Mouse (Mus musculus): ENCODE measurements around the gene Aff3.

The Aff3 gene

DNA sequence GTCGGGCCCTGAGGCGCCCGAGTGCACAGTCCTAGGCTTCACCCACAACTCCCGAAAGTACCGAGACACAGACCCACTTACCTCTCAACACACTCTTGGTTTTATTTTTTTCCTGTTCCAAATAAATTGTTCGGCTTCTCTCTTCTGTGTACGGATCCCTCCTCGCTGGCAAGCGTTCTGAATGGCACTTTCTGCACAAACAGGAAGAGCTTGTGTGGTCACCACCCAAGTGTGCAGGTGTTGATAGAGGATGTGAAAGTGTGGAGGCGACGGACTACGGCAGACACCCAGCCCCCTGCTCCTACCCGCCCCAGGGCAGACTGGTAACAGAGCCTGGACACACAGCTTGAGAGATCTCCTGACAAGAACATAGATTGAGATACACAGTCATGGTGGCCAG lies at the start of gene Aff3:
TSS of gene Aff3 (minus strand) at position 179 of the 400 bp plus-strand sequence.
- peak; percentile 58 for DNase-seq

DNA sequence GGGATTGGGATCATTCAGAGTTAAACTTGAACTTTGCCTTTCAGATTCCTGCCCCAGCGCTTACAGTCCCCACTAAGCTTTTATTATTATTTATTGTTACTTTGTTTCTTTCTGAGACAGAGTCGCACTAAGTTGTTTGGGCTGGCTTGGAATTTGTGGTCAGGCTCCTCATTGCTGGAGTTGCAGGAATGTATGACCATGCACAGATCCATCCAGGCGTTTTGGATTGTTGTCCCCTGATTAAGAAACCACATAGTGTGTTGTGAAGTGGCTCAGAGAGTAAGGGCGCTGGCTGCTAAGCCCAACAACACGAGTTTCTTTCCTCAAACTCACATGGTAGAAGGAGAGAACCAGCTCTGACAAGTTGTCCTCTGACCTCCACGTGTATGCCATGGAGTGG lies 35.9 kb upstream of the Aff3 start:
- no peak for DNase-seq

- no peak for DNase-seq
These were observed 34.5 kb upstream of the Aff3 start for GRCm38 (mm10) chr1:38699244-38699643.

DNA sequence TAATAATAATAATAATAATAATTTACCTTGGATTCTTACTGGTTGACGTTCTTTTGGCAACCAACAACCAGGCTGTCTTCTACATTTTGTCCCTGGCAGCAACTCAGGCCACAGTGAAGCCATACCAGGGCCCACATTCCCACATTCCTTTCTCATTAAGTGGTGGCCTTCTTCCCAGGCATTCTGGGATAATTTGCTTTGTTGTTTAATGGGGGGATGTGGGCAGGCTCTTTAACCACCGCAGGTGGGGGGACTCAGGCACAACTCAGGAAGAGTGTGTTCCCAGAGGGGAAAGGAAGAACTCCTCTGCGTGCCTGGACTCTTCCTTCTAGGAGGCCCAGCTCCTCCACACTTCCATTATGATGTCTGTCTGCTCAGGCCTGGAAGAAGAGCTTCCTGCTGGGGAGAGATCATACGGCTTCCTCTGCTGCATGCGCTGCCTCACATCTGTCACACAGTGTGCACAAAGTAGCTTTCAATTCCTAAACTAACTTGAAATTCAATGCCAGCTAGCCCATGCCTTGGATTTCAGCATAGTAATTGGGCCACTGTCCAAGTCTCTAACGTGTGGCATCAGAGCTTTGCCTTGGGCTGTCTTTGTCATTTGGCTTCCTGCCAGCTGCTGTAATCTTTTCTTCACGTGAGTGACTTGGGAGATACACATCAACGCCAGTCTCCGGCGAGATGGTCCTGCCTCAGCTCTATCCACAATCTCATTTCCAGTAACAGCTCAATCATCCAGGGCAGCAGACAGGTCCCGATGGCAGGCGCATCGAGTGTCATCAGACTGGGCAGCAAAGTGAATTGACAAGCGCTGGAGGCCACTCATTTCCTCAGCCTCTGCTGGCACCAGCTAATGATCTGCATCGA lies 31.3 kb upstream of the Aff3 start:
- DNase-seq, result peak; percentile 7

GRCm38 (mm10) chr1:38695089-38695811 lies 30.5 kb upstream of the Aff3 start:
- no peak for DNase-seq

- DNase-seq, result peak; percentile 13
These were observed 29.4 kb upstream of the Aff3 start for GRCm38 (mm10) chr1:38694142-38694541.

DNA sequence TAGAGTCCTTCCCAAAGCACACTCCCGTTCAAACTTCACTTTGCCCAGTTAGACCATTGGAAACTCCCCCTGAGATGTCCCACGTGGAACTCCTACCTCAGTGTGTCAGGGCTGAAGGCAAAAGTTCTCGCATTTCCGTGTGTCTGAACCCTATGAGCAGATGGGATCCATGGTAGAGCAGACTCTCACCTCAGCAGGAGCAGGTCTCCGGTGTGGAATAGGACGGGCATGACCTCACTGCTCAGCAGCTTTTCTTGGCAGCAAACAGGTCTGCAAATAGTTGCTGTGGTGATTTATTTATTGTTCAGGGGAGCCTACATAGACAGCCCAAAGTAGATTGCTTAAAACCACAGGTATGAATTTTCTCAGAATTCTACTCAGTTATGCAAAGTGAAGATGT lies 25.7 kb upstream of the Aff3 start:
- DNase-seq, result no peak

DNA sequence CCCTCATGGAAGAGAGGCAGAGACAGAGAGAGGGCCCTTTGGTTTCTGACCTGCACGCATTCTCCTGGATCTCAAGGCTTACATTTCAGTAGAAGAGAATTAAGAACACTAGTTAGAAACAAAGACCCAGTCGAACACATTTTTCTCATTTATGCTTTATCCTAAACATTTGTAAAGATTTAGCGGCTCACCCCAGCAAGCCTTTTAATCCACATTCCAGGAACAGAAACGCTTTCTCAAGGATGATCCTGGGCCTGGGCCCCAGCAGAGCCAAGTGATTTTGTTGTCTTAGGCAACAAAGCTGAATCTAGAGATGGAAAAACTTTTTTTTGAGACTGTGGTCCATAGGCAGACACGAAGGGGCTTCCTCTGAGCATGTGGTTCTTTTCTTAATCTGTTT lies 23.5 kb upstream of the Aff3 start:
- DNase-seq, result no peak

- DNase-seq, result no peak
These were observed 21.0 kb upstream of the Aff3 start for GRCm38 (mm10) chr1:38685706-38686105.

GRCm38 (mm10) chr1:38683158-38683721 lies 18.5 kb upstream of the Aff3 start:
- DNase-seq, result no peak

GRCm38 (mm10) chr1:38679890-38680289 lies 15.1 kb upstream of the Aff3 start:
- no peak for DNase-seq

DNA sequence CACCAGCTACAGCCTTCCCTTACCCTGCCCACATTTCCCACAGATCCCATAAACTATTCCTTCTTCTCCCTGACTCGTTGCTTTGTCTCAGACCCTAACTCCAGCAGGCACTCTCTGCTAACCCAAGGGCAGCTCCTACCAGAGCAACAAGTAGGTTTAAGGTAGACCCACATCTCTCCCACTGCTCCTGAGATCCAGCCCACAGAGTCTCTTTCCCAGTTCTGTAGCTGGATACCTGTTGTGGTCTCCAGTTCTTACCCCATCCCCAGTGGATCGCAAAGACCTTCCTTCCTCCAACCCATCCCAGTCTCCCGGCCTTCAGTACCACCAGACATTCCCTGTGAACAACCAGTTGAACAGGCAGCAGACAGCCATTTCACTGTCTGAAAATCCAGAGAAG lies 7.0 kb upstream of the Aff3 start:
- no peak for DNase-seq

DNA sequence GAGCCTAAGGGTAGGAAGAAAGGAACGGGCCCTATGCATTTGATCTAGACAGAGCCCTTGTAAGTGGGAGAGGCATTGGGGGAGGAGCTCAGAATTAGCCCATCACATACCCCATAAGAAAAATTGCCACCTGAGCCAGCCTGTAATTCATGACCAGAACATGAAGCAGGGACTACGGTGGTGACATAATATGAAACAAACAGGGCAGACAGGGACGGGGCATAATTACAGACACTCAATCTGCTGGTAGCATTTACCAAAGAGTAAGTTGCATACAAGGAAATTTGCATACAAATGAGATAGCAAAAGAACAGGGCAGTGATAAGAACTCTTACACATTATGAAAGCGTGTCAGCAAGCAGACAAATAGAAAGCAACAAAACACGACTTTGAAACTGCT lies 6.3 kb upstream of the Aff3 start:
- no peak for DNase-seq

- DNase-seq, result no peak
These were observed 3.6 kb upstream of the Aff3 start for GRCm38 (mm10) chr1:38668327-38668726.

- DNase-seq, result no peak
These were observed 3.1 kb upstream of the Aff3 start for GRCm38 (mm10) chr1:38667892-38668291.

DNA sequence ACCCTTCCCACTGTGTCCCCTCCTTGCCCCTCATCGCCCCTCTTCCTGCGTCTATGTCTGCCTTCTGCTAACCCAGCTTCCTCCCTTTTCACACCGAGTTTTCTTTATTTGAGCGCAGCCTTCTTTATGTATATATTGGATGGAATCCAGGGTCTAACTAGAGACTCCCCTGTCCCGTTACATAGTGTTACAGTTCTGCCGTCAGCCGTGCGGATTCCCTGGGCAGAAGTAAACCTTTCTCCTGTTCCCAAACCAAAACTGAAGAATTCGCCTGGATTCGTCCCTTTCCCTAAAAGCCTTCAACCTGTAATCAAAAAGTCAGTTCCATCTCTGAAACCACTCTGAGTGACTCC lies 2.0 kb upstream of the Aff3 start:
- DNase-seq, result no peak

- DNase-seq, result peak; percentile 80
These were observed 1.5 kb upstream of the Aff3 start for GRCm38 (mm10) chr1:38666111-38666765.

DNA sequence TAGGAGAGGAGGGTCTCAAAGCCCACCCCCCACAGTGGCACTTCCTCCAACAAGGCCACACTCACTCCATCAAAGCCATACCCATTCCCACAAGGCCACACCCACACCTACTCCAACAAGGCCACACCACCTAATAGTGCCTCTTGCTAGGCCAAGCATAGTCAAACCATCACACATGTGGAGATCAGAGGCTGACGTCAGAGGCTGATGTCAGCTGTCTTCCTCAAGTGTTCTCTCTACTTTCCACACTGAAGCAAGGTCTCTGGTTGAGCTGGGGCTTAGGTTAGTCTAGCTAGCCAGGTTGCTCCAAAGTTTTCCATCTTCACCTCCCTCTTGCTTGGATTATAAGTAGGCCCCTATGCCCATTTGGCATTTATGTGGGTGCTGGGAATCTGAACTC lies 856 bp upstream of the Aff3 start:
- peak; percentile 20 for DNase-seq

DNA sequence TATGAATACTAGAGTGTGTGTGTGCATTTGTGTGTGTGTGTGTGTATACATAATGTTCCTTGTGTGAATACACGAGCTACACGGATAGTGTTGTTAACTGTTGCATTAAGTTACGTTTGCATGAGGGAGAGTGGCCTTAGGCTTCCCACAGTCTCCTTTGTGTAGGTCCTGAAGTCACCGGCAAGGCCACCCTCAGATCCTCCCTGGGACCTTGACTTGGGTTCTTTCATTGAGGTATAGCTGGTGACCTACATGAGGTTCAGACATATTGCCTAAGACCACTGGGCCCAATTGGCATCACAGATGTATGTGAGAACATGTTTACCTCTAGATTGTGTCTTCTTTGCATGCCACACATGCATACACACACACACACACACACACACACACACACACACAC lies 494 bp downstream of the Aff3 start:
- DNase-seq, result no peak

DNA sequence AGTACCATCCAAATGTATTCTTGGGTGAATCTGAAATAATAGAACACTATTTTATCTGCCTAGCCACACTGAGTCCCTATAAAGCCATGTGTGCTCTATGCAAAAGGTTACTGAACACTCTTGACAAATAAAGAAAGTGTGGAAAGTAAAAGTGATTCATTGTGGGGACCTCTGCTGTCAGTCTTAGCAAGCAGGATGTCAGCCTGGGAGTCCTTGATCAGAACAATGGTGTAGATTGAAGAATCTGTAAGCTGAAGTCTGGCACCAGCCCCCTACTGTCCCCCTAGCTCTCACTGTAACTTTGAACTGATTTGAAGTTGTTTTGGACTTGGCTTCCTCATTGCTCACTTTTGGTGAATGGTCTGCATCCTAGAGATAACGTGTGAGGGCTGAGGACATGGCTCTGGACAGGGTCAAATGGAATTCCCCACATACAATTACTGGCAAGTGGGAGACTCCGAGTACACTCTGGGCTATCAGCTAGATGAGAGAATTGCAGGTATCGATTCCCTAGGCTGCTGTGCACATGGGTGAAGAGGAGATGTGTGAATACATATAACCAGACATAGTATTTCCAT lies 2.0 kb downstream of the Aff3 start:
- DNase-seq, result peak; percentile 8

DNA sequence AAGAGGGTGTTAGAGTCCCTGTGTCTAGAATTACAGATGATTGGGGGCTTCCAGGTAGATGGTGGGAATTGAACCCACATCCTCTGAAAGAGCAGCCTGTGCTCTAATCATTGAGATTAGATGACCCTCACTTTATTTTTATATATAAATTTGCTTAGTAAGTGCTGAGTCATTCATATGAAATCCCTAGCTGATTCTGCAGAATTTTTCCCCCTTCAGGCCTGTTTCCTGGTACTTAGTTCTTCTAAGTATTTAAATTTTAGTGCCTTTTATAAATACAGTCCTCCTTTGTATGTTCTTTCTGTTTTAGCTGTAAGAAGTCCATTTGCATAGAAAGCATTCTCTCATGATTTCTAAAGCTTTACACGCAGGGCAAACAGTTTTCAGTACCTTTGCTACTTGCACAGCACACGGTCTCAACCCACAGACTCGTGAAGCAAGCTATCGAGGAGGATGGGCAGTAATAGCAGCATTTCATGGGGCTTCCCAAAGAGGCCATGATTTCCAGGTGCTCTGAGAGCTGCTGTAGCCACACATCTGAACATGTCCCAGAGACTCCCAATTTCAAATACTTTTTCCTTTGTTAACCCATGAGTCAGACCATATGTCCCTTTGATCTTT lies 5.7 kb downstream of the Aff3 start:
- no peak for DNase-seq

DNA sequence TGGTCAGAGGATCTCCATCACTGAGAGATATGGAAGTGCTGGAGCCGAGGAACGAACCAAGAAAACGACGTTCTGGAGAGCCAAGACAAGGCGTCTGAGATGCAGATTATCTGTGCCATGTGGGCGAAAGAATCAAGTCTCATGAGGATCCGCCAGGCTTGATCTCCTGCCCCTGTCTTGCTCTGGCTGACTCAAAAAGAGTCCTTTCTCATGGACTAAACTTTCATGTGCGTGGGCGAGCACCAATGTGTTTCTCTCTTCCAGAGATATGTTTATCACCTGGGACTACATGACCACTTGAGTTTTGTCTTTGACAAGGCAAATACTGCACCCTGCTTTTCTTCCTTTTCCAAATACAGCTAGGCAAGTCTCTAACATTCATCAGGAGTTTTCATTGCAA lies 6.4 kb downstream of the Aff3 start:
- no peak for DNase-seq

GRCm38 (mm10) chr1:38657606-38658005 lies 7.1 kb downstream of the Aff3 start:
- no peak for DNase-seq
